Mouse (Mus musculus) heart, adult 2 months (tissue): ENCODE measurements at regions not wholly inside any gene's neighbourhood (a gene's known extent, or its start where the extent isn't known, plus 50 kb on each side); places are given as distances from the start of the nearest gene placed in this dataset.

ENCODE experiments used
- CTCF ChIP-seq: fragments of 200-600 bp; IDR thresholded peaks from 2 replicates; pipeline ENCODE4 v1.8.1; 2022; ENCODE audit warnings: antibody characterized with exemption, mild to moderate bottlenecking, moderate library complexity
- EP300 ChIP-seq: fragments of 200-500 bp; IDR thresholded peaks from 2 replicates; pipeline ENCODE4 v1.6.1; 2011; ENCODE audit warnings: low read depth, low read length, control low read depth; ENCODE audit not compliant: insufficient read depth
- POLR2A ChIP-seq: fragments of 200-500 bp; IDR thresholded peaks from 2 replicates; pipeline ENCODE4 v1.6.1; 2011; ENCODE audit warnings: mild to moderate bottlenecking, low read depth, low read length, control low read depth; ENCODE audit not compliant: insufficient read depth

- no peak for TF ChIP-seq CTCF
- no peak for TF ChIP-seq POLR2A
- TF ChIP-seq EP300: no peak
These were observed 65.1 kb upstream of the Cwc22 start for GRCm38 (mm10) chr2:78011051-78011800.
